Mouse (Mus musculus) layer of hippocampus, adult 8-10 months (tissue): ENCODE data around the gene U2af2. TPM values are rescaled to one million over a fixed set of nuclear protein-coding genes. Genes with fewer than 3 reads are reported as not detected.
A peak's percentile ranks its signal among the peaks of the same experiment; 100 is the strongest.
"Not testable (repeated sequence)": the region's sequence is repeated elsewhere in the genome, so short reads cannot be mapped to it uniquely, and the experiment has no call there.

Experiments
- DNase-seq, 2 experiments: peaks; one replicate each; pipeline ENCODE4 v3.0.0; 2022; ENCODE audit warnings: low spot score in 2 of 2
- total RNA-seq, 4 experiments: library from RNA; stranded (reverse); gene quantifications; 2 replicates each; pipeline ENCODE4 v1.2.4; 2022

U2af2 gene
- total RNA-seq, 4 experiments from 2014 or later, result 175 to 196 (median 179) TPM

DNA sequence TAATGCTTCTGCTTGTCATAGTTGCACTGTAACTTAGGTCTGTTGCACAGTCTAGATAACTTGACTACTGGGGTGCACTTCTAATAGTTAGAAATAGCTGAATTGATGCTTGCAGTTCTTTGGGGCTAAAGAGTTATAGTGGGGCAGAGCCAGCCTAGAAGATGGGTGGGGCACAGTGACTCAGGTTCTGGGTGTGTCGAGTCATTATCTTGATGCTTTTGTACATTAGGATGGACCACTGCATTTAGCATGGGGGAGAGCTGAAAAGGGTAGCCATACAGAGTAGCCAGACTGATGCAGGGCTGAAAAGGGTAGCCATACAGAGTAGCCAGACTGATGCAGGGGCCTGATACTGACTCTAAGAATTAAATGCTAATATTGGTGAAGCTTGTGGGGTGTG is 11.6 kb downstream of the U2af2 start:
- no peak for DNase-seq

DNA sequence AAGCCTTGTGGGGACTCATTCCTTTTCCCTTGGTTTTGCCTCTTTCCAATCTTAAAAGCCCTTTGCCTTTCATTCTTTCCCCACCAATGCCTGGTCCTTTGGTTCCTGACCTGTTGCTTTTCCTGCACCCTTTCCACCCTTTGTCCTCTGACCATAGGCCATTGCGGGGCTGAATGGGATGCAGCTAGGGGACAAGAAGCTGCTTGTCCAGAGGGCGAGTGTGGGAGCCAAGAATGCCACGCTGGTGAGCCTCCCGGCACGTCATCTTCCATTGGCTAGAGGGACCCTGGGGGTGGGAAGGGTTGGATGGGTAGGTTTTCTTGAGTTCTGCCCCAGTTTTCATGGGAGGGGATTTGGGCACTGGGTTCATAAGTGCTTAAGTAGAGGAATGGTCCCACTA is 13.0 kb downstream of the U2af2 start:
- no peak for DNase-seq

DNA sequence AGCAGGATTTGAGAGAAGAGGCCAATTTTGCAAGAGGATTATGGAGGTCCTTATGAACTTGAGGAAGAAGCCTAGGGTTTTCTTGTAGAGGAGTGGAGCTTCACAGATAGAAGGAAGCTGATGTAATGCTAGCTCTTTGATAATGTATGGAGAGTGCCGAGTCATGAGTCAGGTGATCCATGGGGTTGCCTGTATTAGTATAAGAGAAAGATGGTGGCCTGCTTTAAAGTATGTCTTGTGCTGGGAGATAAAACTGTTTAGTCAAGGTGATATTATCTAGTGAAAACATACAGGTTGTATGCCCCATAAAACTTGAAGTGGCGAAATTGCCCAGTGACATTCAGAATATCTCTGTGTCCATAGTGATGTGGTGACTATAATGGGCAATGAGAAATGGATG is 15.0 kb downstream of the U2af2 start:
- no peak for DNase-seq

DNA sequence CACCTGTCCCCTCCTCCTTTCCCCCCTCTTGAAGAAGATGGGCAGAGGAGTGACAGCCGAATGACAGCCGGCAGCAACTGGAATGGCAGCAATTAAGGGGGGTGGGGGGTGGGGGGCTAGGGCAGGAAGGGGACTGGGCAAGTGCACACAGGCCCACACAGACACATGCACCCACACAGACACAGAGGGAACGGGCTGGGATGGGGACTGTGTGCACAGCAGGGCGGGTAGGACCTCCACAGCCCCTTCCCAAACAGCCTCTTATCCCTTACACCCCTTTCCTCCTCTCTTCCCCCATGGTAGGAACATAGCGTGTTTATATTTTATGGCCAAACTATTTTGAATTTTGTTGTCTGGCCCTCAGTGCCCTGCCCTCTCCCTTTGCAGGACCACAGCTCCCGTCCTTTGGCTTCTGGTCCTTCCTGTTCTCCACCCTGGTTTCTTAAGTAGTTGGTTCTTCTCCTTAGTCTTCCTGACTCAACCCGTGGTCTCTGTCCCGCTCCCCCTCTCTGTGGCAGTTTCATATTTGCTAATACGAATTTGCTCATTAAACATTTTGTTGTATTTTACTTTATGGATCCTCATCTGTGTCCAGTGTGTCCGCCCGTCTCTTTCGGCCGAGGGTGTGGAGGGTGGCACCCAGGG is 17.5 kb downstream of the U2af2 start:
- DNase-seq, result not testable (repeated sequence)

- DNase-seq, result peak; percentile 95 to 97
Observed at GRCm38 (mm10) chr7:5080010-5080751, 18.2 kb downstream of the U2af2 start, which contains the start of gene Epn1. TSS of gene Epn1 (plus strand) at chr7:5080235.

- no peak for DNase-seq
Observed at GRCm38 (mm10) chr7:5080815-5081214, 18.9 kb downstream of the U2af2 start.

GRCm38 (mm10) chr7:5081241-5081640 is 19.3 kb downstream of the U2af2 start:
- no peak for DNase-seq

DNA sequence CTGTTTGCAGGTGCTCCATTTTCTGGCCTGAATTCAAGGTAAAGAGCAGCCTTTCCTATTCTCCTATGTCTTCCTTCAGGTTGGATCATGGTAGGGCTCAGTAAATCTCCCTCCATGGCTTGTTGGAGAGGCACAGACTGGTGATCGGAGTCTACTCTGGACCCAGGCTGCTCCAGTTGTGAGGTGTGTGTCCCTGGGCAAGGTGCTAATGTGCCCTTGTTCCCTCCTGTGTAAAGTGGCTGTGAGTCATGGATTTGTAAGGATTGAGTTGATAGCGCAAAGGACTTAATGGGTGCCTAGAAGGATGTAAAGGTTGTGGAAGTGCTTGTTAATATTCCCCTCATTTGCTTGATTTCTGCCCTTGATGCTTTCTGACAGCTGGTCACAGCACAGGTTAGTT is 20.0 kb downstream of the U2af2 start:
- no peak for DNase-seq

DNA sequence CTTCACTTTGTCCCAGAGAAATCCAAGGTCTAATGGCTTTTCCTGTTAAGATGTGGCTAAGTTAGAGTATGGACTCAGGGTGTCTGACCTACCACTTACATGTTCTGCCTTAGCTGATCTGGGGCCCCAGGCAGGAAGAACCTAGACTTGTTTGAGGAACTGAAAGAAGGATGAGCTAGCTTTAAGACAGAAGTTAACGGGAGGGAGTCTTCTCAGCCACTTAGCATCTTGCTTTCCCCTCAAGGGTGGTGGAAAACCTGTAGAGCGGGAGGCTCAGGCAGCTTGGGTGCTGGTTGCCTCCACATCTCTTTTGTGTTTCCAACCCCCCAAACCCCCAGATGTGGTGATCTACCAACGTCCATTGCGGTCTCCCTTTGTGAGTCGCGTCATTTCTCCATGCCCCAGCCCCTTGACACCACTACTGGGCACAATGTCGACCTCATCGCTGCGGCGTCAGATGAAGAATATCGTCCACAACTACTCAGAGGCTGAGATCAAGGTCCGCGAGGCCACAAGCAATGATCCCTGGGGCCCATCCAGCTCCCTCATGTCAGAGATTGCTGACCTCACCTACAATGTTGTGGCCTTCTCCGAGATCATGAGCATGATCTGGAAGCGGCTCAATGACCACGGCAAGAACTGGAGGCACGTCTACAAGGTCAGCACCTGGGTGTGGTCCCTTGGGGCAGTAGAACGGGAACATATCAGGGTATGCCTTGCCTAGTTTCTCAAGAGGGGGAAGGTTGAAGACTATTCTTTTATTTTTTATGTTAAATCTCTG is 21.6 kb downstream of the U2af2 start:
- no peak for DNase-seq

GRCm38 (mm10) chr7:5085512-5085911 is 23.6 kb downstream of the U2af2 start:
- no peak for DNase-seq

GRCm38 (mm10) chr7:5086921-5087440 is 25.0 kb downstream of the U2af2 start:
- DNase-seq, result no peak

- no peak for DNase-seq
Observed at GRCm38 (mm10) chr7:5087886-5088285, 25.9 kb downstream of the U2af2 start.

- DNase-seq, result no peak
Observed at GRCm38 (mm10) chr7:5089853-5090252, 27.9 kb downstream of the U2af2 start.

DNA sequence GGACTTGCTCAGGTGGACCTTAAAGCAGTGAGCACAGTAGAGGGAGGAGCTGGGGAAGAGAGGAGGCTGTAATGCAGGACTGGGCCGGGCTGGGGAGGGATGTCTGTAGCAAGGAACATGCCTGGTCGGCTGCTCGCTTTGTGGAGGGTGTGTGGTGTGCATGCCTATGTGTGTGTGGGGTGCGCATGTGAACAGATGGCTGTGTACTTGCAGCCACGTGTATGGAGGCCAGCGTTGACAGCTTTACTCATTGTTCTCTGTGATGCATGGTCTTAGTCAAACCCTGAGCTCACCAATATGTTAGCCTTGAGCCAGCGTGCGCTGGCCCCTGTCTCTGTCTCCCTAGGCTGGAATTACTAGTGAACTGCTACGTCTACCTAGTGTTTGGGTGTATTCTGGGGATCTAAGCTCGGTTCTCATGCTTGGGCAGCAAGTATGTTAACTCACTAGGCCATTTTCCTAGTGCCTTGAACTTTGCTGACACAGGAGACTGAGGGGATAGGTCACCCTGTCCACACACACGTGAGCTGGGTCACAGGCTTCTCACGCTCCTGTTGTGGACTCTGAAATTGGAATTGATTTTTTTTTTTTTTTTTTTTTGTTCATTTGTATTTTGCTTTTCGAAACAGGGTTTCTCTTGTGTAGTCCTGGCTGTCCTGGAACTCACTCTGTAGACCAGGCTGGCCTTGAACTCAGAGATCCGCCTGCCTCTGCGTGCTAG is 29.2 kb downstream of the U2af2 start:
- DNase-seq, result peak; percentile 64 to 68

DNA sequence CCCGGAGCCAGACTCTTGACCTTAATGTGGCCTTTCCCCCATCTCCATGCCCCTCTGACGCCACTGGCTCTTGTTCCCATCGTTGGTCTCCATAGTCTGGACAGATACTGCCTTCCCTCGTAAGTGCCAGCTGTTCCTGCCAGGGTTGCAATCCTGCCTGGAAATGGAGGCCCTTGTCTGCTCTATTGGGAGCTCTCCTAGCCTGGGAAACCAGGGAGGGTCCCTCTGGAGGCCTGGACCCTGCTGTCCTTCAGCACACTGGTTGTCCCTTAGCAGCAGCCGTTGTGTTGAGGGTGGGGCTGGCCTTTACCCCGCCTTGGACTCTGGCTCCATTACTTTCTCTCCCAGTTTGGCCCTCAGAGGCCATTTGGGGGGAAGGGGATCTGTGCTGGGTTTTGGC is 30.4 kb downstream of the U2af2 start:
- no peak for DNase-seq

DNA sequence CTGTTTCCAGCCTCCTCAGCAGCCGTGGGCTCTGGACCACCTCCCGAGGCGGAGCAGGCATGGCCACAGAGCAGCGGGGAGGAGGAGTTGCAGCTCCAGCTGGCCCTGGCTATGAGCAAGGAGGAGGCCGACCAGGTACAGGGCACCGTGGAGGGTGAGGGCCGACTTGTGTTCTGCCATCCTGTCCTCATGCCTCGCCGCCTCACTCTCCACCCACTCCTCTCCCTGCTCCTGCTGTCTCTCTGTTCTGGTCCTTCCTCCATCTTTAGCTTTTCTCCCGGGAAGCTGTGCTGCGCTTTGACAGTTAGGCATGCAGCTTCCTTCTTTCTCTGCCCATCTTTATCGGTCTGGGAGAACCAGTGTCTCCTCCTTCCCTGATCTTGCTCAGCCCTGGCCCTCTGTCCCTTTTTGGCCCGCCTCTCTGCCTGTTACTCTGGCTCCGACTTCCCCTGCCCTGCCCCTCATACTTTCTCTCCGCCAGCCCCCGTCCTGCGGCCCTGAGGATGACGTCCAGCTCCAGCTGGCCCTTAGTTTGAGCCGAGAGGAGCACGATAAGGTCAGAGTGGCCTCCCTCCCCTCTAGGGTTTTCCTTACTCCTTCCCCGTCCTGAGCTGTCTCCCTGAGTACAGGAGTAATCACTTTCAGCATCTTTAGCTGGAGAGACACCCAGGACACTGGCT is 31.0 kb downstream of the U2af2 start:
- DNase-seq, result no peak

GRCm38 (mm10) chr7:5098769-5099168 is 36.8 kb downstream of the U2af2 start:
- no peak for DNase-seq

DNA sequence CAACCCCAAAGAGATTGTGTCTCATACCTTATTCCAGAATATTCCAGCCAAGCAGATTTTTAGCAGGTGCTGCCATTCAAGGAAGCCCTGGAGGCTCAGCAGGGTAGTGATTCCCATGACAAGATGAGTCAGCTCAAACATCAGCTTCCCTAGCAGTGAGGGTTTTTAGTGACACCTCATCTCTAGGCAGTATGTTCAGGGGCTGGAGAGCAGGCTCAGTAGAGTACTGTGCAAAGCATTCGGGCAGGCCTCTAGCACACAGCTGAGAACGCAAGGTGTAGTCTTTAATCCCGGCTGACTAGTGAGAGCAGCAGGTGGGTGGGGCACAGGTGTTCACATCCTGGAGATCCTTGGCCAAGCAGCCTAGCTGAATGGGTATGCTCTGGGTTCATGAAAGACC is 37.9 kb downstream of the U2af2 start:
- DNase-seq, result no peak

DNA sequence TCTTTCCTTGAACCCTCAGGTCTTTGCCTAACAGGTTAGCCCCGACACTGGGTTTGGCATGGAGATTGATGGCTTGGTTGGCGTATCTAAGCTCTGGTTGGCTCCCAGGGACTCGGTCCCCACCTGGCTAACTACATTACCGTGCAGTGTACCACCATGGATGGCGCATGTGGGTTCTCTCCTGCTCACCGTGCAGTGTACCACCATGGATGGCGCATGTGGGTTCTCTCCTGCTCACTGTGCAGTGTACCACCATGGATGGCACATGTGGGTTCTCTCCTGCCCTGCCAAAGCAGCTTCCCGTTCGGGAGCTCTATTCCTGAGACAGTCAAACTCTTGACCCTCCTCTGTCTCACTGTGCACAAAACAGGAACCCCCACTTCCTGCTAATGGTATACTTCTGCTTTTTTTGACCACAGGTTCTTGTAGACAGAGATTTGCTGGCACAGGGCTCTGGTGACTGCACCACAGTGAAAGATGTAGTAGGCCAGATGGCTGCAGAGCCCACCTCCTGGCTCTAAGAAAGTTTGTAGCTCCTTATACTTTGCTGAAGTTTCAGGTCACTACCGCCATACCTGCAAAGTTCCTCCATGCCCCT is 39.2 kb downstream of the U2af2 start:
- no peak for DNase-seq

GRCm38 (mm10) chr7:5102564-5102963 is 40.6 kb downstream of the U2af2 start:
- no peak for DNase-seq
